Mouse (Mus musculus) G1E (cell line): ENCODE results near the gene Foxe3.

Experiments used
- CTCF ChIP-seq: IDR thresholded peaks from 2 replicates; pipeline ENCODE4 v1.5.1; 2012; ENCODE audit warnings: low read depth, low read length, inconsistent platforms, mixed read lengths
- GATA1 ChIP-seq: IDR thresholded peaks from 2 replicates; pipeline ENCODE4 v1.6.1; 2012; ENCODE audit warnings: borderline replicate concordance, low read length, inconsistent platforms, mixed read lengths
- GATA2 ChIP-seq: IDR thresholded peaks from 2 replicates; pipeline ENCODE4 v1.6.1; 2012; ENCODE audit warnings: low read depth, low read length, inconsistent platforms, borderline replicate concordance
- POLR2AphosphoS5 ChIP-seq: IDR thresholded peaks from 2 replicates; pipeline ENCODE4 v1.6.1; 2012; ENCODE audit warnings: low read depth, low read length, inconsistent platforms; ENCODE audit not compliant: insufficient replicate concordance
- TAL1 ChIP-seq: conservative IDR thresholded peaks from 2 replicates; pipeline ENCODE4 v1.6.1; 2012; ENCODE audit warnings: low read depth, low read length, inconsistent platforms, mixed read lengths

DNA sequence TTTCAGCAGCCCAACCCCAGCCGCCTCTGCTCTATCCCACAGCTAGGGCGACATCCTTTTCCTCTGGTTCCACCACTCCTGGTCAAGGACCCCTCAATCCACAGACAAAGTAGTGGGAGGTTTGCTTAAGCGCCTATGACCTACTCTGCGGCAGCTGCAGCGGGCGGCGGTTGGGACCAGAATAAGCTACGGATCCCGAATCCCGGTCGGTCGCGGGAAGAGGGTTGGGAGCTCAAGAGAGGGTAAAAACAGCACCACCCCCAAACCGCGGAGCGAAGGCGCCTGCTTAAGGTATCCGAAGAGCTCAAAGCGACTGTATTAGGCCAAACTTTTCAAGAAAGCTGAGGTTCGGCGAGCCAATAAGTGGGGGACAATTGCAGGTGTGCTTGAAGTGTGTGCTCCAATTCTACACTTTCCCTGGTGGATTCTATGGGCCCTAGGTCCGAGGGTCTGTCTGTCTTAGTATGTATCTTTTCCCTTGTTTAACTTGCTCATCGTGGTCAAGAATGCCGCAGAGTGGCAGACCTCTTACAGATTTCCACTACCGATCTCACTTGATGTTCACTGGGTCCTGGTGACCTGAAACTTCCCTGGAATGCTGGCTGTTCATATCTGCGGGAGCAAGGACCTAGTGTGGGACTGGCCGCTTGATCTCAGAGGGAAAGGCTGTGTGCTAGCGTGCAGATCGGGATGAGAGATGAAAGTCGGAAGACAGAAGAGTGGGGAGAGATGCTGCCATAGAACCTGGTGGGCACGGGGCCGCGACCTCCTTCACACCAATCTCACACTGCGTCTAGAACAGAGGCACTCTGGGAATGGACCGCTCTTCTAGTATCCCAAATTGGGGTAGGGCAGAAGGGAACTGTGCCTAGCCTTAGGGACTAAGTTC is 12.9 kb downstream of the Foxe3 start:
- TF ChIP-seq CTCF (no peak), GATA1 (no peak), TAL1 (no peak), GATA2 (no peak), POLR2AphosphoS5 (no peak)
